Mouse (Mus musculus) brain, embryonic 14.5 days (tissue): ENCODE results near the gene Psmb6. TPM values are rescaled to one million over a fixed set of nuclear protein-coding genes. Genes with fewer than 3 reads are reported as not detected.
"Not testable (repeated sequence)": the region's sequence is repeated elsewhere in the genome, so short reads cannot be mapped to it uniquely, and the experiment has no call there.

ENCODE experiments used
- DNase-seq: peaks from one replicate; pipeline ENCODE4 v3.0.0-alpha.2; 2011; ENCODE audit warnings: low read depth
- CTCF ChIP-seq: fragments of 200-500 bp; IDR thresholded peaks from 2 replicates; pipeline ENCODE4 v1.5.1; 2012; ENCODE audit warnings: inconsistent platforms, mild to moderate bottlenecking, moderate library complexity, borderline replicate concordance; ENCODE audit not compliant: insufficient read depth, insufficient read length; ENCODE audit errors: extremely low read depth
- POLR2A ChIP-seq: fragments of 200-500 bp; IDR thresholded peaks from 2 replicates; pipeline ENCODE4 v1.6.1; 2012; ENCODE audit warnings: mild to moderate bottlenecking, inconsistent platforms, borderline replicate concordance; ENCODE audit not compliant: poor library complexity, insufficient read depth, insufficient read length, severe bottlenecking; ENCODE audit errors: extremely low read depth
- polyA plus RNA-seq: library from polyadenylated mRNA; depleted of rRNA; stranded (reverse); fragments of >200 nt; gene quantifications from 2 replicates; pipeline ENCODE4 v1.2.3, GENCODE M21; 2012

Gene Psmb6
- polyA plus RNA-seq, 1 experiment: 405 TPM

DNA sequence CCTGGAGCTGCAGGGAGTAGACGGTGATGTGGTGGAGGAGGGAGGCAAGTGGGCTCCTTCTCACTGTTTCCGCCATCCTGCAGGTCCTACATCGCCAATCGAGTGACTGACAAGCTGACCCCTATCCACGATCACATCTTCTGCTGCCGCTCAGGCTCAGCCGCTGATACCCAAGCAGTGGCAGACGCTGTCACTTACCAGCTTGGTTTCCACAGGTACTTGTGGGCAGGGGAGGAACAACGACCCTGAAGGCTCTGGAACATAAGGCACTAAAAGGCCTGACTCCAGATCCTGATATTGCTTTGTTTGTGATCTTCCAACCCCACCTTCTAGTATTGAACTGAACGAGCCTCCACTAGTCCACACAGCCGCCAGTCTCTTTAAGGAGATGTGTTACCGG lies 1.0 kb downstream of the Psmb6 start:
- TF ChIP-seq POLR2A: no peak
- TF ChIP-seq CTCF: no peak
- no peak for DNase-seq

DNA sequence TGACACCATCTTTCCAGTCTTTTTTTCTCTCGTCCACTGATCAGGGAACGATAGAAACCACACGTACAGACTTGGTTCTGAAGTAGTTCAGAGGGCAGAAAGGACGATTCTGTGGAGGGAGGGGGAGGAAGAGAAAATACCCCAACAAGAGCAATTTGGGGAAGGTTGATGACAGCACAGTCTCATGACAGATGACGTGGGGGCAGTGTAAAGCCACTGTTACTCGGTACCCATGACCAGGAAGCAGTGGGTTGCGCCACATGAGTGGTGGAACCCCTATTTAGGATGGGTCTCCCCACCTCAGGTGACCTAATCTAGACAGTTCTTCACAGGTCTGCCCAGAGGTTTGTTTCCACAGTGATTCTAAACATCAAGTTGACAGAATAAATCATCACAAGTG lies 3.4 kb downstream of the Psmb6 start:
- no peak for DNase-seq
- no peak for TF ChIP-seq POLR2A
- TF ChIP-seq CTCF: no peak

DNA sequence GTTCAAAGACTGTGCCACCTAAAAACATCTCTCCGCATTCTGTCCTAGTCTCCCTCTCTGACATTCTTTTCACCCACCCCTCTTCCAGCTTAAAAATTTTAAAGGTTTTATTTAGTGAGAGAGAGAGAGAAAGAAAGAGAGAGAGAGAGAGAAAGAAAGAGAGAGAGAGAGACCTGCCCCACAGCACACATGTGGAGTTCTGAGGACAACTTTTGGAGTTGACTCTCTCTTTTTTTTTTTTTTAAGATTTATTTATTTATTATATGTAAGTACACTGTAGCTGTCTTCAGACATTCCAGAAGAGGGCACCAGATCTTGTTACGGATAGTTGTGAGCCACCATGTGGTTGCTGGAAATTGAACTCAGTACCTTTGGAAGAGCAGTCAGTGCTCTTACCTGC lies 5.9 kb downstream of the Psmb6 start:
- not testable (repeated sequence) for DNase-seq

DNA sequence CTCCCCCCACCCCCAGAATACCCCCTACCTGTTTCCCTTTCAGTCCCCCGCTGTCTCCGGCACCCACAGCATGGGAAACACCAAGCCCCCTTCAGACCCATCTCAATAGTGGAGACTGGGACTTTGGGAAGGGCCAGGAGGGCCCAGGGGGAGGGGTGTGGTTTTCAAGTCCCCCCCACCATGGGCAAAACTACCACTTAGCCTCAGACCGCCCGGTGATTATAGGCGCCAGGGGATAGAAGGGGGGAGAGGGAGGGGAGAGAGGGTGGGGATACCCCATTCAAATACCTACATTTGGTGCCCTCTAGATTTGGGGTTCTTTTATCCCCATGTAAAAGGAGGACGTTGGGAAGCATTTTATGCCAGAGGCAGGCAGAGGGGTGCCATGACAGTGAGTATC lies 7.7 kb downstream of the Psmb6 start, which contains the start of gene Gm40193:
TSS of gene Gm40193 (minus strand) at position 101 of the 400 bp plus-strand sequence.
- no peak for DNase-seq
- TF ChIP-seq CTCF (no peak), POLR2A (no peak)

DNA sequence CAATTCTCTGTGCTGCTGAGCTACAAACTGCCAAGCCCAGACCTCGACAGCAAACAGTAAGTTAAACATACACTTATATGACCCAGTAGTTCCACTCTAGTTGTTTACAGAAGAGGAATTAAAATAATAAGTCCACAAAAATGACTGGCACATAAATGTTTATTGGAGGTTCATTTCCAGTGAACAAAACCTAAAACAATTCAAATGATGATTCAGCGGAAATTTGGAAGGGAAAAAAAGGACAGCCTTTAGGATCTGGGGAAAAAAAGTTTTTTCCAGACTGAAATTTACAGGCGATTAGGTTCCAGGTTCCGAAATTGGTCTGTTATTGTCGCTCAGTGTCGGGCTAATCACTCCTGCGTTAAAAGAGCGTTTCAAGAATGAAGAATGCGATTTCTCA lies 14.3 kb downstream of the Psmb6 start:
- no peak for TF ChIP-seq POLR2A
- TF ChIP-seq CTCF: no peak
- DNase-seq: no peak

DNA sequence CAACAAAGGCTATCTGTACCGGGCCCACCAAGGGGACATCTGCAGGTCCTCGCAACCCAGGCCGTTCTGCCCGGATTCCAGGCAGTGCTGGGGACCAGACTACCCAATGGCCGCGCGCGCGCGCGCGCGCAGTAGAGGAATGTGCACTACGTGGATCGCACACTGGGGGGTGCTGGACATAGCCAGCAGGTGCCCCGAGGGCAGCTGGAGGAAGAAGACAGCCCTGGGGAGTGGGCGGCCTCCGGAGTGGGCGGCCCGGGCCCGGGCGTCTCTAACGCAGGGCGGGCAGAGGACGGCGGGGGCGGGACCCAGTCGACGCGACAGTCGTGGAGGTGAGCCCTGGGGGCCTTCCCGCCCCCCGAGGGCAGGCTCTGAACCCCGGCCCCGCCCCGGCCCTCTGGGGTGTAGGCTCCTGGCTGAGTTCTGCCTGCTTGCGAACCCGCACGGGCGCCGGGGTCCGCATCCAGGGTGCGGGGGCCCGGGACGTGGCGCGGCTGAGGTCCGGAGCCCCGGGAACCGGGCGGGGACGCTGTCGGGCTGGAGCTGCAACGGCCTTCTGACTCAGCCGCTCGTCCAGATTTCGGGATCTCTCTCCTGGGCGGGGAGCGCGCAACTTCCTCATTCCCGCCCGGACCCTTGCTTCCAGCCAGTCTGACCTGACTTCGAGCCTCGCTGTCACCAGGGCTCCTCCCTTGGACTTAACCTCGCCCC lies 14.9 kb downstream of the Psmb6 start, which contains the start of gene Pld2:
TSS of gene Pld2 (plus strand) at position 188 of the 711 bp plus-strand sequence.
- peak; percentile 80 for DNase-seq
- TF ChIP-seq CTCF (peak; percentile 64), POLR2A (no peak)

DNA sequence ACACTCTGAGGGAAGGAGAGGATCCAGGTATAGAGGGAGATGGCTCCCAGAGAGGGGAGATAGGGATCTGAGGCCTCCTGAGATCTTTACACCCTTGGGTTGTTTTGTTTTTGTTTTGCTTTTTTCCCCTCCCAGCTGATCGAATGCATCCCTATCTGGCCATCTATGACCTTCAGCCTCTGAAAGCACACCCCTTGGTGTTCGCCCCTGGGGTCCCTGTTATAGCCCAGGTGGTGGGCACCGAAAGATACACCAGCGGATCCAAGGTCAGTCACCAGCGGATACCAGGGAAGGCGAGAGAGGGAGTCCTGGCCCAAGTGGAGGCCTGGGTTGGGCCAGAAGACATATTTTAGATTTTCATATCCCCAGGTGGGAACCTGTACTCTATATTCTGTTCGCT lies 15.8 kb downstream of the Psmb6 start:
- TF ChIP-seq POLR2A: no peak
- no peak for TF ChIP-seq CTCF
- DNase-seq: no peak

DNA sequence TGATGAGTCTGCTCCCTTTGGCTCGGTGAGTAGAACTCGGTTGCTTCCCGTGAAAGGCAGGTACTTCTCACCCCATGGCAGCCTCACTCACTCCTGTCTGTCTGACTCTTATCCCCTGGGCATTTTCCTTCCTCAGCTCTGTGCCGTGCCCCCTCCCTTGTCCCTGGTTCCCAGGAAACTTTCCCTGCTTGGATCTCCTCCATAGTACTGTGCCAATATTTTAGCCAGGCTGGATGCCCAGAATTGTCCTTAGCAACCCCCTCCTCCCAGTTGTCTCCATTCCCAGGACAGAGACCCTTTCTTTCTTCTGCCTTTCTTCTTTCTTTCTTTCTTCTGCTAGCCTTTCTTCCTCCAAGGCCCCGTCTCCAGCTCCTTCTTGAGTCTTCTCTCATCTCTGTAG lies 16.2 kb downstream of the Psmb6 start:
- DNase-seq: peak; percentile 47
- TF ChIP-seq POLR2A (no peak), CTCF (no peak)

DNA sequence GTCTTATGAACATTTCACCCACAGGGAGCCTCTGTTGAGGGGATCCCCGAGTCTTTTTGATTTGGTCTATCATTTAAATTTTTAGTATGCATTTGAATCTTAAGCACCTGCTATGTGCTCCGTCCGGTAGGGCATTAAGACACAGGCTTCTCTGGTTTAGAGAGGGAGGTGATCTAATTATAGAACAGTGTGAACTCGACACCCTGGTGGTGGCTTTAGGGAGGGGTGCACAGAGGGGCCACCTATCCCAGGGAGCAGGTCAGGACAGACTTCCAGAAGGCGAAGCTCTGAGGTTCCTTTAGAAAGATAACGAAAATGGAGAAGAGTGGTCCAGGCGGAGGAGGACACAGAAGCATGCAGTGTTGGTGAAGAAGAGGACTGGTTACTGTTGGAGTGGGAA lies 19.3 kb downstream of the Psmb6 start:
- TF ChIP-seq POLR2A (no peak), CTCF (no peak)

DNA sequence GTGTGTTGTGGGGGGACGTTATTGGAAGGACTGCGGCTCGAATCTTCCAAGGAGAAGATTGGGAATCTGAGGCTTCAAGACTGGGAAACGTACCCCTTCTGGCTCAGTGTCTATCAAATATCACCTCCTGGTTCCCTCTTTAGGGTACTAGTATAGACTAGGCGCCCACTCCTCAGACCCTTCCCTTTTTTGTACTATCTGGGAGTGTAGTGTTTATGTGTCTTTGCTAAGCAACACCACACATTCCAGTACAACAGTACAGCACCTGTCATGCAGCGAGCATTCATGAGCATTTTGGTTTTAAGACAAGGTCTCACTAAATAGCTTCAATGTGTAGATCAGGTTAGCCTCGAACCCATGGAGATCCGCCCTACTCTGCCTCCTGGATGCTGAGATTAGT lies 26.4 kb downstream of the Psmb6 start:
- TF ChIP-seq CTCF (no peak), POLR2A (no peak)
- no peak for DNase-seq

More for the DNA sequence above, 19.3 kb downstream of the Psmb6 start:
- no peak for DNase-seq

DNA sequence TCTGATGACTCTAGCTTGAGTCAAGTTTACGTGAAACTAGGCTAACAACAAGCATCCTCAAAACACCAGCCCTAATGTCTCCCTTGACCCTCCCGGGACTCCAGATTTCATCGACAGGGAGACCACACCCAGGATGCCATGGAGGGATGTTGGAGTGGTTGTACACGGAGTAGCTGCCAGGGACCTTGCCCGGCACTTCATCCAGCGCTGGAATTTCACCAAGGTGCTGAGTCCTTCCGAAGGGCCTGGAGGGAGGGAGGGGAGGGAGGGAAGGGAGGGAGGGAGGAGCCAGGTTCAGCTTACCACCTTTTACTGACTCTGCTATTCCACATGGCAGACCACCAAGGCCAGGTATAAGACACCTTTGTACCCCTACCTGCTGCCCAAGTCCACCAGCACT lies 28.8 kb downstream of the Psmb6 start:
- DNase-seq: no peak
- TF ChIP-seq POLR2A: no peak
- TF ChIP-seq CTCF: no peak

DNA sequence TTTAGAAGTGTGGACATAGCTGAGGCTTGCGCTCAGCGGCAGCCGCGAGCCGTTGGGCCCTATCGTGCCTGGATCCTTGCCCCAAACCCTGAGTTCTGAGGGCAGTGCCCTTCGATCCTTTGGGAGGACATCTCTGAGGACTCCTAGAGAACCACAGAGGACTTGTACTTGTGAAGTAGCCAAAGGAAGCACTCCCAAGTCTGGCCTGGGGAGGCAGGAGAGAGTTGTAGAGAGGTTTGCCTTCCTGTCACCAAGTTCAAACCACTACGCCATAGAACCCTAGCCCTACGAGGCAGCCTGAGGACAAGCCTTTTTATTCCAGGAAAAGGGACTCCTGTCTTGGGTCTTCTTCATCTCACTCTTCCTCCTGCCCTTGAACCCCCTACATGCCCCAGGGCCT lies 32.4 kb downstream of the Psmb6 start:
- no peak for DNase-seq
- no peak for TF ChIP-seq POLR2A
- TF ChIP-seq CTCF: no peak

DNA sequence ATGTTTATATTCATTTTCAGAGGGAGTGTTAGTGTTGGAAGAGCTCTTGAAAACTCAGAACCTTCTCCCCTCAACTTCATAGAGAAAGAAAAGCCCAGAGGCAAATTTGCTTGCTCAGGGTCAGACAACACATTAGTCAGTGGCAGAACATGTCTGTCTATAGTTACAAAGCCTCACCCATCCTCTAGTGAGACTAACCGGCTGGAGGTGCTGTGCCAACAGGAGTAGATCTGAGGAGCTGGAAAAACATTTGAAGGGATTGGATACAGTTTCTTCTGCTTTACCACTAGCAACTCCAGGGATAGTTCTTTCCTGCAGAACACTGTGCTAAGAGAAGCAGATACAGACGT lies 36.7 kb downstream of the Psmb6 start:
- TF ChIP-seq CTCF (no peak), POLR2A (no peak)
- DNase-seq: no peak
